Mouse (Mus musculus) bone marrow, adult 2 months (tissue): ENCODE measurements around the gene Fbxl4.

Experiments used
- CTCF ChIP-seq: fragments of 200-500 bp; IDR thresholded peaks from 2 replicates; pipeline ENCODE4 v1.5.1; 2011; ENCODE audit warnings: low read length, control low read depth; ENCODE audit not compliant: control insufficient read depth, insufficient read depth
- POLR2A ChIP-seq: fragments of 200-500 bp; IDR thresholded peaks from 2 replicates; pipeline ENCODE4 v1.6.1; 2011; ENCODE audit warnings: low read depth, mild to moderate bottlenecking, control low read depth, low read length, borderline replicate concordance; ENCODE audit not compliant: control insufficient read depth

- TF ChIP-seq CTCF: no peak
- TF ChIP-seq POLR2A: no peak
Observed at GRCm38 (mm10) chr4:22479368-22480090, 122.2 kb downstream of the Fbxl4 start.
